Mouse (Mus musculus) limb, embryonic 10.5 days (tissue): ENCODE measurements around the gene Fam214b. TPM values are rescaled to one million over a fixed set of nuclear protein-coding genes. Genes with fewer than 3 reads are reported as not detected.
"Not testable (repeated sequence)": the region's sequence is repeated elsewhere in the genome, so short reads cannot be mapped to it uniquely, and the experiment has no call there.

Experiments used
- DNase-seq: peaks from one replicate; pipeline ENCODE4 v3.0.0-alpha.2; 2017; ENCODE audit warnings: low spot score
- H3K27ac ChIP-seq: fragments of 300-500 bp; sonication (generic); 2 replicates; pipeline ENCODE4 v1.5.1; 2016; ENCODE audit warnings: mild to moderate bottlenecking
- H3K27me3 ChIP-seq: fragments of 300-500 bp; sonication (generic); 2 replicates; pipeline ENCODE4 v1.6.1; 2016; ENCODE audit warnings: low read depth, mild to moderate bottlenecking; ENCODE audit not compliant: poor library complexity, severe bottlenecking
- H3K36me3 ChIP-seq: fragments of 300-500 bp; sonication (generic); 2 replicates; pipeline ENCODE4 v1.6.1; 2016; ENCODE audit warnings: mild to moderate bottlenecking, moderate library complexity
- H3K4me1 ChIP-seq: fragments of 300-500 bp; sonication (generic); 2 replicates; pipeline ENCODE4 v1.6.1; 2016
- H3K4me3 ChIP-seq: fragments of 300-500 bp; sonication (generic); 2 replicates; pipeline ENCODE4 v1.5.1; 2016; ENCODE audit warnings: mild to moderate bottlenecking, moderate library complexity
- H3K9me3 ChIP-seq: fragments of 300-500 bp; sonication (generic); replicated peaks from 2 replicates; pipeline ENCODE4 v1.6.1; 2016; ENCODE audit warnings: mild to moderate bottlenecking
- WGBS: fragments of 180-500 bp; shearing (Covaris S2); methylation state at CpG from one replicate; pipeline ENCODE4 v1.1.7; 2016; 5-methylcytosine and 5-hydroxymethylcytosine counted together
- polyA plus RNA-seq: library from polyadenylated mRNA; unstranded; fragments of >200 nt; fragmentation: Nextera tagmentation; extraction: Ambion mirVana; gene quantifications from 2 replicates; pipeline ENCODE4 v1.2.1, GENCODE M21; 2016

Gene Fam214b
- polyA plus RNA-seq, 1 experiment from 2014 or later: 8.5 TPM

DNA sequence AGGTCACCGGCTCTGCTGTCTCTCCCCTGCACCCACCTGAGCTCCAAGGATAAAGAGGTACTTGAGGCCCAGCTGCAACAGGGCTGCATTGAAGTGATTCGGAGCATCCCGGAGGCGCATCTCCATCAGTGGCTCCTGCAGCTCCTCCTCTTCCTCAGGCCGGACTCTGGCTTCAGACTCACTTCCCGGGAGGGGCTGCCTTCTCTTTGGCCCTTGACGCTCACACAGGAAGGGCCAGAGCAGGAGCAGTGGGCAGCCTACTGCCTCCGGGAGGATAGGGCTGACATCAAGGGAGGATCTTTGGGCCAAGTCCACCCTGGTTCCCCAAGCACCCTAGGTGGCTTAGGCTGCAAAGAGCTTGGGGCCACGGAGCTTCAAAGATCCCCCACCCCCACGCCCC lies 26.8 kb downstream of the Fam214b start:
- DNase-seq: no peak
- Histone ChIP-seq H3K36me3 (peaks cover 77% of the 10 kb centered on the region), H3K27ac (no peak overlapping the region), H3K4me1 (no peaks in the 10 kb centered on the region), H3K9me3 (no peaks in the 10 kb centered on the region), H3K4me3 (no peak overlapping the region), H3K27me3 (no peaks in the 10 kb centered on the region)
- 91% methylated on average over 10 of the region's 10 CpGs for WGBS

DNA sequence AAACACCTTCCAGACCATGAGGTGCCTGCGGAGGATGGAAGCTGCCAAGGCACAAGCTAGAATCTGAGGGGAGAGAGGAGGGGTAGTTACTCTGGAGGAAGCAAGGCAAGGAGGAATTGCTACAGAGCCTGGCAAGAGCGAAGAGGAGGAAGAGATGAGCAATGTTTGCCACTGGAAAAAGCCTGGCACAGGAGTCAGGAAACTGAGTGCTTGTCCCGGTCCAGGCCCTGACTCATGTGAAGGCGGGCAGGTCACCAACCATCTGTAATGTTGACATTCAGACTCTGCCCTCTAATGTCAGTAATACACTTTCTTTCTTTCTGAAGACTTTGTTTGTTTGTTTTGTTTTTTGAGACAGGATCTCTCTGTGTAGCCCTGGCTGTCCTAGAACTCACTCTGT lies 27.9 kb downstream of the Fam214b start:
- no peaks in the 10 kb centered on the region for H3K9me3 ChIP-seq
- H3K4me3 ChIP-seq: no peak overlapping the region
- no peak overlapping the region for H3K27ac ChIP-seq
- peaks cover 67% of the 10 kb centered on the region for H3K36me3 ChIP-seq
- H3K27me3 ChIP-seq: no peaks in the 10 kb centered on the region
- WGBS: 98% methylated on average over 4 of the region's 4 CpGs
- DNase-seq: no peak
- H3K4me1 ChIP-seq: no peaks in the 10 kb centered on the region

DNA sequence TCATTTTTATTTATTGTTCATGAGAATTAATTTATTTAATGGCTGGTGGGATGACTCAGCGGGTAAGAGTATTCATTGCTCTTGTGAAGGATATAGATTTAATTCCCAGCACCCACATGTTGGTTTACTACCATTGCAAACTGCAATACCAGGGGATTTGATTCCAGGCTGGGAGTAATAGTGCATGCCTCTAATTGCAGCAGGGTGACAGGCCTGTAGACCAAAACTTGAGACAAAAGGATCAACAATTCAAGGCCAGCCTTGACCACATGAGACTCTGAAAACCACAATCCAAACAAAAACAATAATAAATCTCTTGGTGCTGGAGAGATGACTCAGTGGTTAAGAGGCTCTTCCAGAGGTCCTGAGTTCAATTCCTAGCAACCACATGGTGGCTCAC lies 33.9 kb downstream of the Fam214b start:
- WGBS: 94% methylated on average over 1 of the region's 1 CpGs
- peaks cover 14% of the 10 kb centered on the region for H3K4me1 ChIP-seq
- H3K27ac ChIP-seq: no peak overlapping the region
- DNase-seq: no peak
- no peaks in the 10 kb centered on the region for H3K27me3 ChIP-seq
- H3K4me3 ChIP-seq: no peak overlapping the region
- H3K36me3 ChIP-seq: peaks cover 6% of the 10 kb centered on the region
- H3K9me3 ChIP-seq: no peaks in the 10 kb centered on the region

DNA sequence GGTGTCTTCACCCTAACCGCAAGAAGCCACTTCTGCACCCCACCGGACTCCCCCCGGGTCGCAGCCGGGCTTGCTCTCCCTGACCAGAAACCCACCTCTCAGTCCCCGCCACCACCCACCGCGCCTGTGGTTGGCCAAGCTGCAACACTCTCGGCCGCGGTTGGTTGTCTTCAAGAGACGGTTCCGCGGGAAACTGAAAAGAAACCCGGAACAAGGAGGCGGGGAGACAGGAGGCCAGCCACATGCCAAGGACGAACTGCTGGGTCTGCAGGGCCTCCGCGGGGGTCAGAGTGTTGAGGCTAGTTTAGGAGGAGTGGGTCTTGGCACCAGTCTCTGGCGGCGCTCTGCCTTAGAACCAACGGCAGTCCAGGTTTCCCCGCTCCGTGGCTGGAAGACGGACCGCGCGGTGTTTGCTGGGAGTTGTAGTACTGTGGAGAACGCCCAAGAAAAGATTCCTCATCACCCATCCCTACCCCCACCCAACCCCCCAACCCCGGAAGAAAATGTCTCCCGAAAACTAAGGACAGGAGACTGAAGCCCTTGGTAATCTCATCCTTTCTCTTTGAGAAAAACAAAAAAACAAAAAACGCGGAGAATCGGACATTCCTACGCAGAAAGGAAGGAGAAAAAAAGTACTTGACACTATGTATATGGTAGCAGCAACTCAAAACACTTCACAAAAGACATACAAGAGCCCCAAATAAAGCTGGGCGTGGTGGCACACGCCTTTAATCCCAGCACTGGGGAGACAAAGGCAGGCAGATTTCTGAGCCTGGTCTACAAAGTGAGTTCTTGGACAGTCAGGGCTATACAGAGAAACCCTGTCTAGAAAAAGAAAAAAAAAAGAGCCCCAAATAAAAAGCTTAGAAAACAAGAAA lies 35.6 kb downstream of the Fam214b start, which contains the start of gene Fancg:
Fancg (minus strand) TSS at position 346 of the 878 bp plus-strand sequence.
- WGBS: 2% methylated on average over 37 of the region's 37 CpGs
- H3K27ac ChIP-seq: peak within 1 kb of the TSS; percentile 87
- H3K9me3 ChIP-seq: no peaks in the 10 kb centered on the region
- no peaks in the 10 kb centered on the region for H3K27me3 ChIP-seq
- peaks cover 13% of the 10 kb centered on the region for H3K36me3 ChIP-seq
- H3K4me3 ChIP-seq: peak within 1 kb of the TSS; percentile 73
- H3K4me1 ChIP-seq: peaks cover 14% of the 10 kb centered on the region
- DNase-seq: peak; percentile 87

DNA sequence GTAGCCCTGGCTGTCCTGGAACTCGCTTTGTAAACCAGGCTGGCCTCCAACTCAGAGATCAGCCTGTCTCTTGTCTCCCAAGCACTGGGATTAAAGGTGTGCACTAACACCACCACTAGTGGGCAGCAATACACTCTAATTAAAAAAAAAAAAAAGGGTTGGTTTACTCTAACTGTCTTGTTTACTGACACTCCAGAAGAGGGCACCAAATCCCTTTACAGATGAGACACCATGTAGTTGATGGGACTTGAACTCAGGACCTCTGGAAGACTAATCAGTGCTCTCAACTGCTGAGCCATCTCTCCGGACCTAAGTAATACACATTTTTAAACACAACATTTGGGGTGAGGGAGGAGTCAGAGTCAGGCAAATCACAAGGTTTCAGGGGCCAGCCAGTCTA lies 40.3 kb downstream of the Fam214b start:
- Histone ChIP-seq H3K36me3 (peaks cover 35% of the 10 kb centered on the region), H3K27me3 (no peaks in the 10 kb centered on the region), H3K27ac (no peak overlapping the region), H3K4me3 (no peak overlapping the region), H3K4me1 (peaks cover 15% of the 10 kb centered on the region), H3K9me3 (no peaks in the 10 kb centered on the region)
- DNase-seq: no peak
- 57% methylated on average over 2 of the region's 2 CpGs for WGBS

DNA sequence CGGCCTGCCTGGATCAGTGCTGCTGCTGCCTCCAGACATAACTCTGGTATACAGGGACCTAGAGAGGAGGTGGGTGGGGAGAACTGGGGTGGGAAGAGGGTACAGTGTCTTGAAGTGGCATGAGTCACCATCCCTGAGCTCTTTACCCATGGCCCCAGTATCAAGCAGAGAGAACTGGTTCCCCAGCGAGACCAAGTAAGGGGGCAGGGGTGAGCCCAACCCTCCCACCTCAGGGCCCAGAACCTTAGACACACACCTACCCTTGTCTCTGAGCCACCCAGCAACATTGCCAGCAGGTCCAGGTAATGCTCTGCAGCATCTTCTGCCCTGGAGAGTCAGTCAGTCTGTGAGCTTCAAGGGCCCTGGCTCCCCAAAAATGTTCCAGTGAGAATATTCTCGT lies 41.1 kb downstream of the Fam214b start:
- Histone ChIP-seq H3K9me3 (no peaks in the 10 kb centered on the region), H3K4me3 (no peak overlapping the region), H3K4me1 (peaks cover 16% of the 10 kb centered on the region), H3K36me3 (peaks cover 35% of the 10 kb centered on the region), H3K27ac (no peak overlapping the region), H3K27me3 (no peaks in the 10 kb centered on the region)
- WGBS: 92% methylated on average over 3 of the region's 3 CpGs
- no peak for DNase-seq

DNA sequence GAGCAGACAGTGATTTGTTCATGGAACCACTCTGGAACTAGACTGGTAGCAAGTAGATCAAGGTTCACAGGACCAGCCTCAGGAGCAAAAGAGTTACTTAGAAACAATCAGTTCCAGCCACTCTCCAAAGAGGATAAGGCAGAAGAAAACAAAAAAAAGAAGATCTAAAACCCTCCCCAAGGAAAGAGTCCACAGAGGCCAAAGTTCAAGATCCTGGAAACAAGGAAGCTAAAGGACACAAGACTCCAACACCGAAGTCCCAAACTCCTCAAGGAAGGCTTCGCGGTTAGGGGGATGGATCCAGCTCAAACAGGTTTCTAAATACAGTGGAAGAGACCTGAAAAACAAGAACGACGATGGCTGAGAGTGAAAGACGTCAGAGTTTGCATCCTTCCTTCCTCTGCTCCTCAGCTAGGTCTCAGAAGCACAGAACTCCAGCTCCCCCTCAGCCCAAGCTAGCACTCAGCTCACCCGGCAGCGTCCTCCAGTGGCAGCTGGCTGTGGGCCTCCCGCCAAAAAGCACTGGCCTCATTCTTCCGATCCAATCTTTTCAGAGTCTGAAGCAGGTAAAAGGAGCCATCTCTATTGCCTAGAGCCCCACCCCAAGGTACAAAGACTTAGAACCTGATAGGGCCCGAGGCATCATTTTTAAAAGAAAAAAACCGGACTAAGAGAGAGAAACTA lies 43.1 kb downstream of the Fam214b start:
- WGBS: 77% methylated on average over 12 of the region's 12 CpGs
- Histone ChIP-seq H3K36me3 (peaks cover 41% of the 10 kb centered on the region), H3K27ac (no peak overlapping the region), H3K4me3 (no peak overlapping the region), H3K9me3 (no peaks in the 10 kb centered on the region), H3K27me3 (no peaks in the 10 kb centered on the region), H3K4me1 (peaks cover 14% of the 10 kb centered on the region)
- DNase-seq: no peak

DNA sequence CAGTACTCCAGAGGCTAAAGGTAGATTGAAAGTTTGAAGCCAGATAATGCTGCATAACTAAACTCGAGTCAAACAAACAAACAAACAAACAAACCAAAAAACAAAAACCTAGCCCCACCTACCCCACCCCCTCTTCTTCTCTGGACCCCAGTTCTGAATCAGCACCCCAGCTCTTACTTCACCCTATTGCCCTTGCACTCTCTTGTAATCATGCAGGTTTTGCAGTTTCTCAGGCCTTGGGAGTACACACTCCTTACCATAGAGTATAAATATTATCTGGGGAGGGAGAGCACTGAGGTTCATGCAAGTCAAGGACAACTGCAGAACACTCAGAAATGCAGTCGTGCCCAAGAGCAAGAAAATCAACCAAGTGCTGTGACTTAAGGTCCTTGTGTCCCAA lies 44.7 kb downstream of the Fam214b start:
- no peak for DNase-seq
- 95% methylated on average over 2 of the region's 2 CpGs for WGBS

DNA sequence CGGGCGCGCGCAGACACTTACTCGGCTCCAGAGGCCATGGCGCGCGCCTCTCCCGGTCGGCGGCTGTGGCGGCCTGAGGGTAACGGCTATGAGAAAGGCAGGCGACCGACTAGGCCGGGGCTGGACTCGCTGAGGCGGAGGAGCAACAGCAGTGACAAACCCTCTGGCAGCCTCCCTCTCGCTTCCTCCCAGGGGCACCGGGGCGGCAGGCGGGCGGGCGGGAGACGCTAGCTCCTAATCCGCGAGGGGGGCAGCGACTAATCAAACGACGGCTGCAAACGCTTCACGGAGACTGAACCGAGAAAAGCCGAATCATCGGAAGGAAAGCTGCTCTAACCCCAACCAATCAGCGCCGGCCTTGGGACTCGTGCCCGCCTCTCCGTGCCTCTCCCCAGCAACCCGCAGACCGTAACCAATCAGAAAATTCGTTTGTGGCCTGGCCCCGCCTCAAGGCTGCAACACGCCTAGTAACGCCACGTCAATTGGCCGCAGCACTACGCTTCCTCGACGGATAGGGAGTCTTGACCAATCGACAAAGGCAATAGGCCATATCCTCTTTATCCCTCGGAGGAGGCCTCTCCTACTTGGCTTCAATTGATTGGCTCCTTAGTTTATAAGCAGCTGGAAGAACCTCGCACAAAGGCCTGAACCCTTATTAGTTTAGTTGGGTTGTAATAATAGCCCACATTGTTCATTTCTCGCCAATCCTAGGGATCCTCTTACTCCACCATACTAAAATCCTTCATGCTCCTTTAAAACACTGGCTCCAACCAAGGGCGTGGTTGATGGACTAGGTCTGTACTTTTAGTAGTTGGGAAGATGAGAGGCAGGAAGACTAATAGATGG lies 45.7 kb downstream of the Fam214b start, which contains the start of gene Vcp:
Vcp (minus strand) TSS at position 367 of the 846 bp plus-strand sequence.
- peak within 1 kb of the TSS; percentile 76 for H3K4me3 ChIP-seq
- not testable (repeated sequence) for H3K9me3 ChIP-seq, H3K27me3 ChIP-seq
- H3K27ac ChIP-seq: peak within 1 kb of the TSS; percentile 98
- H3K4me1 ChIP-seq: peaks cover 18% of the 10 kb centered on the region
- peak; percentile 96 for DNase-seq
- peaks cover 52% of the 10 kb centered on the region for H3K36me3 ChIP-seq
- WGBS: 1% methylated on average over 53 of the region's 56 CpGs

More for the DNA sequence above, 44.7 kb downstream of the Fam214b start:
- H3K27ac ChIP-seq: peak overlapping the region; percentile 98
- no peak overlapping the region for H3K4me3 ChIP-seq
- H3K36me3 ChIP-seq: peaks cover 49% of the 10 kb centered on the region
- peaks cover 18% of the 10 kb centered on the region for H3K4me1 ChIP-seq
- no peaks in the 10 kb centered on the region for H3K27me3 ChIP-seq
- H3K9me3 ChIP-seq: no peaks in the 10 kb centered on the region

DNA sequence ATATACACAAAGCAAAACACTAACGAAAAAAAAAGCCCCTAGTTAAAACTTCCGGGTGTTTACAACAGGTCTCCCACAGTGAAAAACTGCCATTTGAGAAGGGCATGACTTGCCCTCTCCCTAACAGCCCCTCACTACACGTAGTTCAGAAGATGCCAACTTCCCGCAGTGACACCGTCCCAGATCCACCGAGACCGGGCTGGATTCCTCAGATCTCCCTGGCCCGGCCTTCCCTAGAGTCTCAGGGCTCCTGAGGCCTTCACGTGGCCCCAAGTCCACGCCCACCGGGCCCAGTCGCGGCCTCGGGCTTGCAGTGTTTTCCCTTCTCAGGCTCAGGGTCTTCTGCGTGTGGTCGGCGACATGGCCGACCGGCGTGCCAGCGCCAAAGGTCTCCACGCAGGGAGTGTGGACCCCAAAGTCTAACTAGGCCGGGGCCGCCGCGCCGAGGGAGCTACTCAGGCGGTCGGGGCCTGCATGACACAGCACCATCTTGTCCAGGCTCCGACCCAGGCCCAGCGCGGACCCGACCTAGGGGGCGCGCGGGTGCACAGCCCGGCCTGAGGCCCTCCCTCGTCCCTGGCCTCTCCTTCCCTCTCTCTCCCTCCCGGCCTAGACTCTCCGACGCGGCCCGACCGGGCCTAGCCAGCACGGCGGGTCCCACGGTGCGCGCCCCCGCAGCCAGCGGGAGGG lies 46.4 kb downstream of the Fam214b start:
- Histone ChIP-seq H3K27ac (peak overlapping the region; percentile 98), H3K36me3 (peaks cover 53% of the 10 kb centered on the region), H3K4me1 (peaks cover 18% of the 10 kb centered on the region), H3K4me3 (peak overlapping the region; percentile 76), H3K27me3 (no peaks in the 10 kb centered on the region), H3K9me3 (no peaks in the 10 kb centered on the region)
- peak; percentile 85 for DNase-seq
- WGBS: under 1% methylated on average over 51 of the region's 51 CpGs

DNA sequence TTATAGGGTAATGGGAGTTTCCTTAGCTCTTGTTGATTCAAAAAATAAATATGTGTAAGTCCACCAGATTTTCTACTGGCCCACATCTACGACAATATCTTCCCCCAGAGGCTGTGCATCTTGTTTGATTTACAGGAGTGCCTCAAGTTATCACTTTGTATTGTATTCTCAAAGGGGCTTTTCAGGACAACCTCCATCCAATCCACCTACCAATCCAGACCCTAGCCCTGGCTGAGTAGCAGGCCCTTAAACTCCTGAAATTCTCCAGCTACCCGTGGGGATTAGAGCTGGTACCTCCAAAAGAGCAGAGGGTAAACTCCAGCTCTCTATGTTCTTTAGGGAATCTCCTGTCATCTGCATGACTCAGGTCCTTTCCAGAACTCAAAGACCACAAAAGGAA lies 48.0 kb downstream of the Fam214b start:
- H3K9me3 ChIP-seq: no peaks in the 10 kb centered on the region
- peaks cover 61% of the 10 kb centered on the region for H3K36me3 ChIP-seq
- peak overlapping the region; percentile 76 for H3K4me3 ChIP-seq
- no peaks in the 10 kb centered on the region for H3K27me3 ChIP-seq
- H3K4me1 ChIP-seq: peaks cover 18% of the 10 kb centered on the region
- H3K27ac ChIP-seq: no peak overlapping the region
- WGBS: 85% methylated on average over 2 of the region's 2 CpGs
- no peak for DNase-seq

DNA sequence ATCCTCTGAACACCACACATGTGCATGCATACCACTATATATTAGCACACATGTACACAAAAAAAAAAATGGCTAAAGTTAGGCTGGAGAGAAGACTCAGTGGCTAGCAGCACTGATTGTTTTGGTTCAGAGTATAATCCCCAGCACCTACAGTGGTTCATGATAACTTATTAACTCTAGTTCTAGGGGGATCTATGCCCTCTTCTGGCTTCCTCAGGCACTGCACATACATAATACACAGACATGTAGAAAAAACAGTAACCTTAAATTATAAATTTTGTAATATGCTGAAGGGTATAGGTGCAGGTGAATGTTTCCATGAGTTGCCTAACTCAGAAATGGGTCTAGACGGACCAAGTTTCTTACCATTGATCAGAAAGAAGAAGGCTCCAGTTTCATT lies 57.7 kb downstream of the Fam214b start:
- Histone ChIP-seq H3K9me3 (no peaks in the 10 kb centered on the region), H3K4me3 (no peak overlapping the region), H3K4me1 (no peaks in the 10 kb centered on the region), H3K36me3 (peaks cover 100% of the 10 kb centered on the region), H3K27ac (no peak overlapping the region), H3K27me3 (no peaks in the 10 kb centered on the region)
- DNase-seq: no peak
- WGBS: 88% methylated on average over 1 of the region's 1 CpGs
